Mouse (Mus musculus): ENCODE results near the gene Gdpd3. TPM values are rescaled to one million over a fixed set of nuclear protein-coding genes. Genes with fewer than 3 reads are reported as not detected.
A peak's percentile ranks its signal among the peaks of the same experiment; 100 is the strongest.

Gdpd3 gene
- polyA plus RNA-seq, 1 experiment from 2014 or later = 1.5 TPM

- Histone ChIP-seq H3K9me3 (replicated peaks) (no peaks in the 10 kb centered on the region), H3K27ac (replicated peaks) (no peak overlapping the region), H3K4me1 (peaks cover 8% of the 10 kb centered on the region), H3K9ac (replicated peaks) (no peak overlapping the region), H3K36me3 (no peaks in the 10 kb centered on the region), H3K27me3 (replicated peaks) (no peaks in the 10 kb centered on the region), H3K4me2 (no peak overlapping the region), H3K4me3 (replicated peaks) (no peak overlapping the region)
- whole genome bisulfite sequencing = 86% methylated on average over 7 of the region's 7 CpGs
- ATAC-seq (ENCODE audit: low FRiP score) = no peak
These were observed 51.5 kb downstream of the Gdpd3 start for GRCm38 (mm10) chr7:126817595-126817994.

GRCm38 (mm10) chr7:126818818-126819217, 52.7 kb downstream of the Gdpd3 start:
- no peak overlapping the region for H3K4me2 ChIP-seq
- H3K9me3 ChIP-seq (replicated peaks) = no peaks in the 10 kb centered on the region
- H3K27me3 ChIP-seq (replicated peaks) = no peaks in the 10 kb centered on the region
- no peak for ATAC-seq (ENCODE audit: low FRiP score)
- no peak overlapping the region for H3K4me3 ChIP-seq (replicated peaks)
- H3K36me3 ChIP-seq = no peaks in the 10 kb centered on the region
- WGBS = 25% methylated on average over 1 of the region's 1 CpGs
- no peak overlapping the region for H3K27ac ChIP-seq (replicated peaks)
- no peak overlapping the region for H3K9ac ChIP-seq (replicated peaks)
- peaks cover 11% of the 10 kb centered on the region for H3K4me1 ChIP-seq

- no peak for ATAC-seq (ENCODE audit: low FRiP score)
- H3K4me3 ChIP-seq (replicated peaks) = peak overlapping the region; percentile 68
These were observed 55.8 kb downstream of the Gdpd3 start for GRCm38 (mm10) chr7:126821835-126822511.

GRCm38 (mm10) chr7:126822741-126823140, 56.6 kb downstream of the Gdpd3 start:
- H3K4me2 ChIP-seq = peak overlapping the region; percentile 64
- 9% methylated on average over 9 of the region's 9 CpGs for WGBS
- peaks cover 49% of the 10 kb centered on the region for H3K4me1 ChIP-seq
- no peaks in the 10 kb centered on the region for H3K9me3 ChIP-seq (replicated peaks)
- peak; percentile 29 for ATAC-seq (ENCODE audit: low FRiP score)
- no peaks in the 10 kb centered on the region for H3K27me3 ChIP-seq (replicated peaks)
- peak overlapping the region; percentile 90 for H3K27ac ChIP-seq (replicated peaks)
- H3K9ac ChIP-seq (replicated peaks) = peak overlapping the region; percentile 89
- H3K4me3 ChIP-seq (replicated peaks) = peak overlapping the region; percentile 68
- 0 out of 2 replicates have a peak, but pooled peaks cover 4% of the 10 kb centered on the region for H3K36me3 ChIP-seq

More at GRCm38 (mm10) chr7:126821835-126822511, 55.8 kb downstream of the Gdpd3 start:
- H3K9me3 ChIP-seq (replicated peaks) = no peaks in the 10 kb centered on the region
- H3K27me3 ChIP-seq (replicated peaks) = no peaks in the 10 kb centered on the region
- no peaks in the 10 kb centered on the region for H3K36me3 ChIP-seq
- WGBS = 24% methylated on average over 7 of the region's 7 CpGs
- peaks cover 42% of the 10 kb centered on the region for H3K4me1 ChIP-seq
- H3K27ac ChIP-seq (replicated peaks) = peak overlapping the region; percentile 90
- peak overlapping the region; percentile 89 for H3K9ac ChIP-seq (replicated peaks)
- H3K4me2 ChIP-seq = peak overlapping the region; percentile 64

- Histone ChIP-seq H3K27me3 (replicated peaks) (no peaks in the 10 kb centered on the region), H3K36me3 (0 out of 2 replicates have a peak, but pooled peaks cover 4% of the 10 kb centered on the region), H3K4me1 (peaks cover 49% of the 10 kb centered on the region), H3K4me3 (replicated peaks) (peak overlapping the region; percentile 68), H3K9me3 (replicated peaks) (no peaks in the 10 kb centered on the region), H3K9ac (replicated peaks) (peak overlapping the region; percentile 89), H3K4me2 (peak overlapping the region; percentile 64), H3K27ac (replicated peaks) (peak overlapping the region; percentile 90)
- ATAC-seq (ENCODE audit: low FRiP score) = peak; percentile 88
- under 1% methylated on average over 12 of the region's 19 CpGs for WGBS
These were observed 57.1 kb downstream of the Gdpd3 start for GRCm38 (mm10) chr7:126823202-126823711.

GRCm38 (mm10) chr7:126823940-126824339, 57.8 kb downstream of the Gdpd3 start:
- H3K27me3 ChIP-seq (replicated peaks) = no peaks in the 10 kb centered on the region
- peak overlapping the region; percentile 89 for H3K9ac ChIP-seq (replicated peaks)
- peak overlapping the region; percentile 90 for H3K27ac ChIP-seq (replicated peaks)
- H3K36me3 ChIP-seq = 0 out of 2 replicates have a peak, but pooled peaks cover 8% of the 10 kb centered on the region
- H3K9me3 ChIP-seq (replicated peaks) = no peaks in the 10 kb centered on the region
- peak overlapping the region; percentile 68 for H3K4me3 ChIP-seq (replicated peaks)
- peaks cover 49% of the 10 kb centered on the region for H3K4me1 ChIP-seq
- 7% methylated on average over 10 of the region's 10 CpGs for WGBS
- peak overlapping the region; percentile 64 for H3K4me2 ChIP-seq
- ATAC-seq (ENCODE audit: low FRiP score) = 0 out of 2 replicates have a peak, but pooled peaks have one; percentile 8

Other genes starting within 250 kb of the Gdpd3 start
- gene Eif3c, start 199.9 kb upstream of the Gdpd3 start, polyA plus RNA-seq (2015; fragmentation: Nextera tagmentation; extraction: Ambion mirVana) = 178 and 194 TPM in 2 replicates
- gene Apobr, start 181.4 kb upstream of the Gdpd3 start, polyA plus RNA-seq (2015; fragmentation: Nextera tagmentation; extraction: Ambion mirVana) = 0.22 and 1.3 TPM in 2 replicates
- 32.6 and 32.7 TPM in 2 replicates for gene Cln3, start 180.5 kb upstream of the Gdpd3 start, polyA plus RNA-seq (2015; fragmentation: Nextera tagmentation; extraction: Ambion mirVana)
- not detected in 2 replicates for gene Il27, start 171.4 kb upstream of the Gdpd3 start, polyA plus RNA-seq (2015; fragmentation: Nextera tagmentation; extraction: Ambion mirVana)
- 12.4 and 13.9 TPM in 2 replicates for gene Nupr1, start 135.5 kb upstream of the Gdpd3 start, polyA plus RNA-seq (2015; fragmentation: Nextera tagmentation; extraction: Ambion mirVana)
- 53.2 and 64.5 TPM in 2 replicates for gene Sgf29, start 117.0 kb upstream of the Gdpd3 start, polyA plus RNA-seq (2015; fragmentation: Nextera tagmentation; extraction: Ambion mirVana)
- gene Sult1a1, start 89.9 kb upstream of the Gdpd3 start, polyA plus RNA-seq (2015; fragmentation: Nextera tagmentation; extraction: Ambion mirVana) = 3.4 and 5.1 TPM in 2 replicates
- 131 and 154 TPM in 2 replicates for gene Bola2, start 70.9 kb upstream of the Gdpd3 start, polyA plus RNA-seq (2015; fragmentation: Nextera tagmentation; extraction: Ambion mirVana)
- 13.9 and 18.2 TPM in 2 replicates for gene Slx1b, start 70.5 kb upstream of the Gdpd3 start, polyA plus RNA-seq (2015; fragmentation: Nextera tagmentation; extraction: Ambion mirVana)
- gene Coro1a, start 58.5 kb upstream of the Gdpd3 start, polyA plus RNA-seq (2015; fragmentation: Nextera tagmentation; extraction: Ambion mirVana) = 120 and 192 TPM in 2 replicates
- 104 and 105 TPM in 2 replicates for gene Mapk3, start 6.7 kb upstream of the Gdpd3 start, polyA plus RNA-seq (2015; fragmentation: Nextera tagmentation; extraction: Ambion mirVana)
- gene Ypel3, start 10.6 kb downstream of the Gdpd3 start, polyA plus RNA-seq (2015; fragmentation: Nextera tagmentation; extraction: Ambion mirVana) = 187 and 207 TPM in 2 replicates
- gene Tbx6, start 15.1 kb downstream of the Gdpd3 start, polyA plus RNA-seq (2015; fragmentation: Nextera tagmentation; extraction: Ambion mirVana) = 0.34 and 0.35 TPM in 2 replicates
- 154 and 188 TPM in 2 replicates for gene Ppp4c, start 26.2 kb downstream of the Gdpd3 start, polyA plus RNA-seq (2015; fragmentation: Nextera tagmentation; extraction: Ambion mirVana)
- 48.2 and 54.4 TPM in 2 replicates for gene Fam57b, start 31.3 kb downstream of the Gdpd3 start, polyA plus RNA-seq (2015; fragmentation: Nextera tagmentation; extraction: Ambion mirVana)
- gene 4930451I11Rik, start 65.3 kb downstream of the Gdpd3 start, polyA plus RNA-seq (2015; fragmentation: Nextera tagmentation; extraction: Ambion mirVana) = not detected in 2 replicates
- gene Doc2a, start 81.1 kb downstream of the Gdpd3 start, polyA plus RNA-seq (2015; fragmentation: Nextera tagmentation; extraction: Ambion mirVana) = 36.2 and 39.3 TPM in 2 replicates
- gene Hirip3, start 95.6 kb downstream of the Gdpd3 start, polyA plus RNA-seq (2015; fragmentation: Nextera tagmentation; extraction: Ambion mirVana) = 20.3 and 28.6 TPM in 2 replicates
- 89.4 and 90.5 TPM in 2 replicates for gene Ino80e, start 96.0 kb downstream of the Gdpd3 start, polyA plus RNA-seq (2015; fragmentation: Nextera tagmentation; extraction: Ambion mirVana)
- 52.4 and 55.2 TPM in 2 replicates for gene Taok2, start 118.4 kb downstream of the Gdpd3 start, polyA plus RNA-seq (2015; fragmentation: Nextera tagmentation; extraction: Ambion mirVana)
- gene Tmem219, start 156.6 kb downstream of the Gdpd3 start, polyA plus RNA-seq (2015; fragmentation: Nextera tagmentation; extraction: Ambion mirVana) = 30.9 and 31.1 TPM in 2 replicates
- 102 and 121 TPM in 2 replicates for gene Kctd13, start 162.5 kb downstream of the Gdpd3 start, polyA plus RNA-seq (2015; fragmentation: Nextera tagmentation; extraction: Ambion mirVana)
- gene Asphd1, start 183.2 kb downstream of the Gdpd3 start, polyA plus RNA-seq (2015; fragmentation: Nextera tagmentation; extraction: Ambion mirVana) = 8.9 and 11.7 TPM in 2 replicates
- gene Sez6l2, start 184.2 kb downstream of the Gdpd3 start, polyA plus RNA-seq (2015; fragmentation: Nextera tagmentation; extraction: Ambion mirVana) = 51.6 and 56.9 TPM in 2 replicates
- gene Cdipt, start 209.6 kb downstream of the Gdpd3 start, polyA plus RNA-seq (2015; fragmentation: Nextera tagmentation; extraction: Ambion mirVana) = 139 and 145 TPM in 2 replicates
- gene Cdiptos, start 209.8 kb downstream of the Gdpd3 start, polyA plus RNA-seq (2015; fragmentation: Nextera tagmentation; extraction: Ambion mirVana) = 0.82 and 1.0 TPM in 2 replicates
- gene Mvp, start 248.3 kb downstream of the Gdpd3 start, polyA plus RNA-seq (2015; fragmentation: Nextera tagmentation; extraction: Ambion mirVana) = 5.2 and 11.6 TPM in 2 replicates

Measured in neural tube, embryonic 15.5 days (tissue).